Mouse (Mus musculus): Measurements from ENCODE around the gene Ikzf3. TPM values are rescaled to one million over a fixed set of nuclear protein-coding genes. Genes with fewer than 3 reads are reported as not detected.

Gene Ikzf3
- polyA plus RNA-seq, 1 experiment from 2014 or later, result 0.08 TPM

- no peaks in the 10 kb centered on the region for H3K27me3 ChIP-seq (ENCODE audit: control insufficient read depth, insufficient read depth, low read length)
- no peak for ATAC-seq (replicated peaks; ENCODE audit: low FRiP score)
- 90% methylated on average over 8 of the region's 8 CpGs for WGBS
Measured at GRCm38 (mm10) chr11:98510125-98510524, 35.7 kb downstream of the Ikzf3 start.

DNA sequence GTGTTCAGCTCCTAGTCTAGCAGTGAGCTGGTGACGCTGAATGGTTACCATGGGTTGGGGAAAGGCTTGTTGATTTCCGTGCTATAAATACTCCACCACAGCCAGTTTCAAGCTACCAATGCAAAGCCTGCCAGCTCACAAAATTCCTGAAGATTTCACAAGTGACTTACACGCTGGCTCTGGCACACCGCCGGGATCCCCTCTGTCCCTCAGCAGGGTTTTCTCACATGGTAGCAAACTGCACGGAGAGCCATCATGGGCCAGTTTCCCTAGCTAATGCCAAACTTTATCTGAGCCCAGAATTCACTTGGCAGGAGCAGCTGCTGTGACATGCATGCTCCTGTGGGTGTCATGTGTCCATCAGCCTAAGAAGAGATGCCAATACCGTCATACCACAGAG is 36.4 kb downstream of the Ikzf3 start:
- Histone ChIP-seq H3K4me3 (ENCODE audit: low read depth, low read length) (no peak overlapping the region), H3K27ac (ENCODE audit: low read depth, low read length) (no peak overlapping the region), H3K4me1 (replicated peaks; ENCODE audit: control insufficient read depth, insufficient read depth, low read length) (no peaks in the 10 kb centered on the region), H3K4me2 (ENCODE audit: low read depth, low read length, severe bottlenecking) (no peak overlapping the region), H3K36me3 (ENCODE audit: control insufficient read depth, insufficient read depth, low read length) (no peaks in the 10 kb centered on the region), H3K9me3 (ENCODE audit: control insufficient read depth, low read length) (no peaks in the 10 kb centered on the region), H3K27me3 (ENCODE audit: control insufficient read depth, insufficient read depth, low read length) (no peaks in the 10 kb centered on the region), H3K9ac (ENCODE audit: low read length) (no peak overlapping the region)
- DNase-seq (ENCODE audit: low spot score) (no peak), ATAC-seq (replicated peaks; ENCODE audit: low FRiP score) (no peak)
- 78% methylated on average over 7 of the region's 7 CpGs for WGBS

More at GRCm38 (mm10) chr11:98510125-98510524, 35.7 kb downstream of the Ikzf3 start:
- Histone ChIP-seq H3K4me2 (ENCODE audit: low read depth, low read length, severe bottlenecking) (no peak overlapping the region), H3K36me3 (ENCODE audit: control insufficient read depth, insufficient read depth, low read length) (no peaks in the 10 kb centered on the region), H3K4me1 (replicated peaks; ENCODE audit: control insufficient read depth, insufficient read depth, low read length) (no peaks in the 10 kb centered on the region), H3K4me3 (ENCODE audit: low read depth, low read length) (no peak overlapping the region), H3K9ac (ENCODE audit: low read length) (no peak overlapping the region), H3K27ac (ENCODE audit: low read depth, low read length) (no peak overlapping the region), H3K9me3 (ENCODE audit: control insufficient read depth, low read length) (no peaks in the 10 kb centered on the region)
- no peak for DNase-seq (ENCODE audit: low spot score)

DNA sequence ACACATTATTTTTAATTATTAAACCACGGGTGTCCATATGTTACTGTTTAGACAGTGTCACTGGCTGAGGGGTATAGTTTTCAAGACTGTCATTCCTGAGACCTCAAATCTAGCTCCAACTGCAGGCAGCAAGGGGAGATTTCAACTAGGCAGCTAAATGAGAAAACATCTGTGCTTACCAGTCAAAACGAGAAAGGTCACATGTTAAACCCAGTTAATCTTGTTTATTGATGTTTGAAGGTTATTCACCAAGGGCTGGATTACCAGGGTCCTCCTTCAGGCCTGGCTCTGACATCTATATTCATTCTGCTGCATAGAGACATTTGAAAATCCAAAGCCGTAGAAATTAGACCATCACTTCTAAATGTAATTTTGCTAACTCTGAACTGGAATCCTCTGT is 40.9 kb downstream of the Ikzf3 start:
- Histone ChIP-seq H3K9me3 (ENCODE audit: control insufficient read depth, low read length) (no peaks in the 10 kb centered on the region), H3K36me3 (ENCODE audit: control insufficient read depth, insufficient read depth, low read length) (no peaks in the 10 kb centered on the region), H3K9ac (ENCODE audit: low read length) (no peak overlapping the region), H3K4me3 (ENCODE audit: low read depth, low read length) (no peak overlapping the region), H3K27ac (ENCODE audit: low read depth, low read length) (no peak overlapping the region), H3K4me2 (ENCODE audit: low read depth, low read length, severe bottlenecking) (no peak overlapping the region), H3K4me1 (replicated peaks; ENCODE audit: control insufficient read depth, insufficient read depth, low read length) (no peaks in the 10 kb centered on the region), H3K27me3 (ENCODE audit: control insufficient read depth, insufficient read depth, low read length) (peaks cover 5% of the 10 kb centered on the region)
- ATAC-seq (replicated peaks; ENCODE audit: low FRiP score), result no peak
- WGBS, result 72% methylated on average over 3 of the region's 3 CpGs
- no peak for DNase-seq (ENCODE audit: low spot score)

GRCm38 (mm10) chr11:98497388-98498288 is 48.2 kb downstream of the Ikzf3 start:
- DNase-seq (ENCODE audit: low spot score), result no peak
- H3K9ac ChIP-seq (ENCODE audit: low read length), result no peak overlapping the region
- H3K36me3 ChIP-seq (ENCODE audit: control insufficient read depth, insufficient read depth, low read length), result no peaks in the 10 kb centered on the region
- H3K9me3 ChIP-seq (ENCODE audit: control insufficient read depth, low read length), result no peaks in the 10 kb centered on the region
- H3K4me1 ChIP-seq (replicated peaks; ENCODE audit: control insufficient read depth, insufficient read depth, low read length), result 0 out of 2 replicates have a peak, but pooled peaks cover 5% of the 10 kb centered on the region
- WGBS, result 28% methylated on average over 22 of the region's 22 CpGs
- H3K27ac ChIP-seq (ENCODE audit: low read depth, low read length), result 0 out of 2 replicates have a peak overlapping the region, but pooled peaks have one; percentile 25
- H3K4me3 ChIP-seq (ENCODE audit: low read depth, low read length), result no peak overlapping the region
- H3K4me2 ChIP-seq (ENCODE audit: low read depth, low read length, severe bottlenecking), result no peak overlapping the region
- no peak for ATAC-seq (replicated peaks; ENCODE audit: low FRiP score)
- H3K27me3 ChIP-seq (ENCODE audit: control insufficient read depth, insufficient read depth, low read length), result peaks cover 18% of the 10 kb centered on the region

DNA sequence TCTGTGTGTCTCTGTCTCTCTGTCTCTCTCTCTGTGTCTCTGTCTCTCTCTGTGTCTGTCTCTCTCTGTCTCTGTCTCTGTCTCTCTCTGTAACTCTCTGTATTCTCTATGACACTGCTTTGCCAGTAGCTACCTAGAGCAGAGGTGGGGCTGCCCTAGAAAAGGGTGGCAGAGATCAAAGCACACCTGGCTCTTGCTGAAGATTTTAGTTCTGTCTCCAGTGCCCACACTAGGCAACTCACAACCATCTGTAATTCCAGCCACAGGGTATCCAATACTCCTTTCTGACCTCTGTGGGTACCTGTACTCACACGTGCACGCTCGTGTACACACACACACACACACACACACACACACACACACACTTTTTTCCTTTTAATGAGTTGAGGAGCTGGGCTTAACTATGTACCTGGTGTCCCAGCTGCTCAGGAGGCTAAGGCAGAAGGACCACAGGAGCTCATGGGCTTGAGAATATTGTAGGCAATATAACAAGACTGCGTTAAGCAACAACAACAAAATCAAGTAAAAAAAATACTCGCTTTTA is 50.6 kb downstream of the Ikzf3 start:
- WGBS, result 88% methylated on average over 5 of the region's 5 CpGs
- Histone ChIP-seq H3K27ac (ENCODE audit: low read depth, low read length) (no peak overlapping the region), H3K4me1 (replicated peaks; ENCODE audit: control insufficient read depth, insufficient read depth, low read length) (0 out of 2 replicates have a peak, but pooled peaks cover 5% of the 10 kb centered on the region), H3K27me3 (ENCODE audit: control insufficient read depth, insufficient read depth, low read length) (peaks cover 13% of the 10 kb centered on the region; the same call in 1 of the 2 replicates), H3K9ac (ENCODE audit: low read length) (no peak overlapping the region), H3K4me3 (ENCODE audit: low read depth, low read length) (no peak overlapping the region), H3K4me2 (ENCODE audit: low read depth, low read length, severe bottlenecking) (no peak overlapping the region), H3K9me3 (ENCODE audit: control insufficient read depth, low read length) (no peaks in the 10 kb centered on the region), H3K36me3 (ENCODE audit: control insufficient read depth, insufficient read depth, low read length) (no peaks in the 10 kb centered on the region)
- no peak for ATAC-seq (replicated peaks; ENCODE audit: low FRiP score)
- no peak for DNase-seq (ENCODE audit: low spot score)

GRCm38 (mm10) chr11:98493394-98493793 is 52.4 kb downstream of the Ikzf3 start:
- H3K9me3 ChIP-seq (ENCODE audit: control insufficient read depth, low read length), result no peaks in the 10 kb centered on the region
- 70% methylated on average over 9 of the region's 9 CpGs for WGBS
- H3K4me1 ChIP-seq (replicated peaks; ENCODE audit: control insufficient read depth, insufficient read depth, low read length), result 0 out of 2 replicates have a peak, but pooled peaks cover 5% of the 10 kb centered on the region
- ATAC-seq (replicated peaks; ENCODE audit: low FRiP score) (no peak), DNase-seq (ENCODE audit: low spot score) (no peak)
- no peak overlapping the region for H3K9ac ChIP-seq (ENCODE audit: low read length)
- H3K27ac ChIP-seq (ENCODE audit: low read depth, low read length), result no peak overlapping the region
- H3K4me3 ChIP-seq (ENCODE audit: low read depth, low read length), result no peak overlapping the region
- peaks cover 6% of the 10 kb centered on the region; the same call in 1 of the 2 replicates for H3K27me3 ChIP-seq (ENCODE audit: control insufficient read depth, insufficient read depth, low read length)
- H3K4me2 ChIP-seq (ENCODE audit: low read depth, low read length, severe bottlenecking), result no peak overlapping the region
- H3K36me3 ChIP-seq (ENCODE audit: control insufficient read depth, insufficient read depth, low read length), result no peaks in the 10 kb centered on the region

GRCm38 (mm10) chr11:98492959-98493358 is 52.9 kb downstream of the Ikzf3 start:
- DNase-seq (ENCODE audit: low spot score), result no peak

DNA sequence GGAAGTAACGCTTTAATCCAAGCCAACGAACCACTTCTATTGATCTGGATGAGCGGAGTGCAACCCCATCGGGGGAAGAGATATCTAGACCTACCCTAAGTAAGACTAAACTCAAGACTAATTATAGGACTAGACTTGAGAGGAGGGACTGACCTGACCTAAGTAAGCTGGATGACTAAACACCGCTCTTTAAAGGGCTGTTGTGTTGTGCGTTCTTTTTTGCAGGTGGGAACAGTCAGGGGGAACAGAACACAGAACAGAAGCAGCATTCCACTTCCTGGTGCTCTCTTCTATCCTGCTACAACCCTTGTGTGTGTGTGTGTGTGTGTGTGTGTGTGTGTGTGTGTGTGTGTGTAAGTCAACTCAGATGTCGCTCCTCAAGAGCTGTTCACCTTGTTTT is 54.3 kb downstream of the Ikzf3 start:
- DNase-seq (ENCODE audit: low spot score) (no peak), ATAC-seq (replicated peaks; ENCODE audit: low FRiP score) (no peak)
- Histone ChIP-seq H3K9ac (ENCODE audit: low read length) (no peak overlapping the region), H3K4me2 (ENCODE audit: low read depth, low read length, severe bottlenecking) (no peak overlapping the region), H3K27ac (ENCODE audit: low read depth, low read length) (no peak overlapping the region), H3K4me3 (ENCODE audit: low read depth, low read length) (no peak overlapping the region), H3K36me3 (ENCODE audit: control insufficient read depth, insufficient read depth, low read length) (no peaks in the 10 kb centered on the region), H3K27me3 (ENCODE audit: control insufficient read depth, insufficient read depth, low read length) (peaks cover 6% of the 10 kb centered on the region; the same call in 1 of the 2 replicates), H3K4me1 (replicated peaks; ENCODE audit: control insufficient read depth, insufficient read depth, low read length) (0 out of 2 replicates have a peak, but pooled peaks cover 2% of the 10 kb centered on the region), H3K9me3 (ENCODE audit: control insufficient read depth, low read length) (no peaks in the 10 kb centered on the region)
- 75% methylated on average over 7 of the region's 7 CpGs for WGBS

More at GRCm38 (mm10) chr11:98492959-98493358, 52.9 kb downstream of the Ikzf3 start:
- peaks cover 6% of the 10 kb centered on the region; the same call in 1 of the 2 replicates for H3K27me3 ChIP-seq (ENCODE audit: control insufficient read depth, insufficient read depth, low read length)
- no peak overlapping the region for H3K4me2 ChIP-seq (ENCODE audit: low read depth, low read length, severe bottlenecking)
- ATAC-seq (replicated peaks; ENCODE audit: low FRiP score), result no peak
- H3K27ac ChIP-seq (ENCODE audit: low read depth, low read length), result no peak overlapping the region
- H3K9ac ChIP-seq (ENCODE audit: low read length), result no peak overlapping the region
- no peaks in the 10 kb centered on the region for H3K36me3 ChIP-seq (ENCODE audit: control insufficient read depth, insufficient read depth, low read length)
- H3K4me1 ChIP-seq (replicated peaks; ENCODE audit: control insufficient read depth, insufficient read depth, low read length), result 0 out of 2 replicates have a peak, but pooled peaks cover 5% of the 10 kb centered on the region
- H3K9me3 ChIP-seq (ENCODE audit: control insufficient read depth, low read length), result no peaks in the 10 kb centered on the region
- no peak overlapping the region for H3K4me3 ChIP-seq (ENCODE audit: low read depth, low read length)
- 17% methylated on average over 7 of the region's 7 CpGs for WGBS

All from forebrain, embryonic 11.5 days (tissue).